Mouse (Mus musculus) limb, embryonic 13.5 days (tissue): ENCODE measurements around the gene Trpc4. TPM values are rescaled to one million over a fixed set of nuclear protein-coding genes. Genes with fewer than 3 reads are reported as not detected.

Experiments
- ATAC-seq: fragments of 200-750 bp; cut with Nextera tagmentation; 2 replicates; pipeline ENCODE4 v1.8.0; 2017; ENCODE audit warnings: low read depth, moderate number of reproducible peaks, moderate TSS enrichment; ENCODE audit not compliant: low FRiP score
- H3K27ac ChIP-seq: fragments of 300-500 bp; sonication (generic); 2 replicates; pipeline ENCODE4 v1.5.1; 2015; ENCODE audit warnings: inconsistent platforms, mild to moderate bottlenecking, moderate library complexity
- H3K27me3 ChIP-seq: fragments of 300-500 bp; sonication (generic); 2 replicates; pipeline ENCODE4 v1.6.1; 2015; ENCODE audit warnings: mild to moderate bottlenecking, inconsistent platforms
- H3K36me3 ChIP-seq: fragments of 300-500 bp; sonication (generic); 2 replicates; pipeline ENCODE4 v1.6.1; 2015; ENCODE audit warnings: inconsistent platforms, mild to moderate bottlenecking, moderate library complexity
- H3K4me1 ChIP-seq: fragments of 300-500 bp; sonication (generic); 2 replicates; pipeline ENCODE4 v1.6.1; 2015; ENCODE audit warnings: inconsistent platforms
- H3K4me2 ChIP-seq: fragments of 300-500 bp; sonication (generic); replicated peaks from 2 replicates; pipeline ENCODE4 v1.6.1; 2015; ENCODE audit warnings: inconsistent platforms, mild to moderate bottlenecking, moderate library complexity
- H3K4me3 ChIP-seq: fragments of 300-500 bp; sonication (generic); 2 replicates; pipeline ENCODE4 v1.5.1; 2015; ENCODE audit warnings: moderate library complexity, mild to moderate bottlenecking, inconsistent platforms
- H3K9ac ChIP-seq: fragments of 300-500 bp; sonication (generic); 2 replicates; pipeline ENCODE4 v1.6.1; 2015; ENCODE audit warnings: mild to moderate bottlenecking, inconsistent platforms
- H3K9me3 ChIP-seq: fragments of 300-500 bp; sonication (generic); 2 replicates; pipeline ENCODE4 v1.6.1; 2016; ENCODE audit warnings: inconsistent platforms
- WGBS: fragments of 180-500 bp; shearing (Covaris S2); methylation state at CpG from one replicate; pipeline ENCODE4 v1.1.7; 2015; 5-methylcytosine and 5-hydroxymethylcytosine counted together
- polyA plus RNA-seq: library from polyadenylated mRNA; unstranded; fragments of >200 nt; fragmentation: Nextera tagmentation; extraction: Ambion mirVana; gene quantifications from 2 replicates; pipeline ENCODE4 v1.2.1, GENCODE M21; 2015

Trpc4 gene
- polyA plus RNA-seq, 1 experiment from 2014 or later = 2.2 TPM

DNA sequence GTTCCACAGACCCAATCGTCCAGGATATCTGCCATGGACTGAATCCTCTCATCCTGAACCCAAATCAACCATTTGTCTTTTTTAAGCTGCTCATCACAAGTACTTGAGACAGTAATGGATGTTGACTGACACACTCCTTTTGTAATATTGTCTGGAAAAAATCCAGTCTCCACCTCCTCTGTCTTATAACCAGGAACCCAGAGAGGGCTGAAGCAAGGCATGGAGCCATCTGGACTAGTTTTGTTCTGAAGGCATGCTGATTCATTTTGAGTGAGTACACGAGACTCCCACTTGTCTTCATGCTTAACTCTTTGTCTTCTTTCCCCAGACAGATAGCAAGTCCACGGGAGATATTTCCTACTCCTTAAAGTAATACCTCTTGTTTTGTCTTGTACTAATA is 54.3 kb downstream of the Trpc4 start:
- Histone ChIP-seq H3K4me3 (no peak overlapping the region), H3K27ac (no peak overlapping the region), H3K9me3 (no peaks in the 10 kb centered on the region), H3K36me3 (no peaks in the 10 kb centered on the region), H3K9ac (no peak overlapping the region), H3K4me1 (no peaks in the 10 kb centered on the region), H3K4me2 (no peak overlapping the region), H3K27me3 (no peaks in the 10 kb centered on the region)
- ATAC-seq = no peak
- 70% methylated on average over 3 of the region's 3 CpGs for WGBS

GRCm38 (mm10) chr3:54211441-54211840 is 55.6 kb downstream of the Trpc4 start:
- Histone ChIP-seq H3K27me3 (no peaks in the 10 kb centered on the region), H3K9ac (no peak overlapping the region), H3K4me1 (no peaks in the 10 kb centered on the region), H3K4me3 (no peak overlapping the region), H3K9me3 (no peaks in the 10 kb centered on the region), H3K4me2 (no peak overlapping the region), H3K36me3 (no peaks in the 10 kb centered on the region), H3K27ac (no peak overlapping the region)
- 88% methylated on average over 1 of the region's 1 CpGs for WGBS
- no peak for ATAC-seq

- no peak for ATAC-seq
Measured at GRCm38 (mm10) chr3:54222549-54222948, 66.7 kb downstream of the Trpc4 start.

DNA sequence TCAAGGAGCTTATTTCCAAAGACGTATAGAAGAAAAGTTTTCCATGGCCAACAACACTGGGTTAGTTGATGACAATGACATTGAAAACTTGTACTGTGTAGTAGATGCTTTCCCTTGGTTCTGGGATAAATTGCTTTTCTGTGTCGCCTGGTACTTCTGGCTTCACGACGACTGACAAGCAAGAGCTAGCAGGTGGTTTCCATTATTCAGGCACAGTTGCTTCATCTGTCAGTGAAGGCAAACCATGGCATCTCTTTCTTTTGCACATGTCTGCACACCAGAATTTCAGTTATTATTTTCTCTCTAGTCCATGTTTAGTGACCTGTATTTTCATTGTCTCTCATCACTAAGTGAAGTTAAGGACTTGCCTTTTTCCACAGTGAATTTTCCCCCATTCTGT is 72.6 kb downstream of the Trpc4 start:
- Histone ChIP-seq H3K27me3 (no peaks in the 10 kb centered on the region), H3K9me3 (no peaks in the 10 kb centered on the region), H3K9ac (no peak overlapping the region), H3K27ac (no peak overlapping the region), H3K4me3 (no peak overlapping the region), H3K4me2 (no peak overlapping the region), H3K36me3 (no peaks in the 10 kb centered on the region), H3K4me1 (peaks cover 4% of the 10 kb centered on the region)
- no peak for ATAC-seq
- WGBS = 19% methylated on average over 4 of the region's 4 CpGs

More at GRCm38 (mm10) chr3:54222549-54222948, 66.7 kb downstream of the Trpc4 start:
- Histone ChIP-seq H3K9ac (no peak overlapping the region), H3K27ac (no peak overlapping the region), H3K36me3 (no peaks in the 10 kb centered on the region), H3K4me3 (no peak overlapping the region), H3K4me1 (no peaks in the 10 kb centered on the region; the same call in 1 of the 2 replicates), H3K9me3 (no peaks in the 10 kb centered on the region), H3K4me2 (no peak overlapping the region), H3K27me3 (no peaks in the 10 kb centered on the region)
- 72% methylated on average over 8 of the region's 8 CpGs for WGBS

DNA sequence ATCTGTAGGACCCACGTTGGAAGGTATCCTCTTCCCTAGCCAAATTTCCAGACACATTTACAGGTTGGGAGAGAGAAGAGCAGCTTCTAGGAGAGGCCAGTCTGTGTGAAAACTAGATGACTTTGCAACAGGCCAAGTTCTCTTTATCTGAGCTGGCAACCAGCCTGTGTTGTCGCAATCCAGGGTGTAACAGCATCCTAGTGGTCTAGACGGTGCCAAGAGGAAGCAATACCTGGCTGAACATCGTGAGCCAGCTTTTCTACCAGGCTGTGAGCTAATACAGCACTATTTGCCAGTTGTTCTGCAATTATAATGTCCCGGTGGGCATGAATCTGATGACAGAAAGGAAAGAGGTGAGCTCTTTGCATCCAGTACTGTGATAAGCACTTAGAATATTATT is 83.1 kb downstream of the Trpc4 start:
- Histone ChIP-seq H3K4me3 (no peak overlapping the region), H3K9me3 (peaks cover 5% of the 10 kb centered on the region; the same call in 1 of the 2 replicates), H3K27ac (no peak overlapping the region), H3K4me1 (no peaks in the 10 kb centered on the region), H3K27me3 (no peaks in the 10 kb centered on the region), H3K4me2 (no peak overlapping the region), H3K36me3 (no peaks in the 10 kb centered on the region), H3K9ac (no peak overlapping the region)
- 71% methylated on average over 5 of the region's 5 CpGs for WGBS
- ATAC-seq = no peak

- no peak overlapping the region for H3K27ac ChIP-seq
- no peaks in the 10 kb centered on the region for H3K4me1 ChIP-seq
- no peaks in the 10 kb centered on the region for H3K27me3 ChIP-seq
- H3K36me3 ChIP-seq = no peaks in the 10 kb centered on the region
- no peak overlapping the region for H3K4me3 ChIP-seq
- H3K9ac ChIP-seq = no peak overlapping the region
- peaks cover 5% of the 10 kb centered on the region; the same call in 1 of the 2 replicates for H3K9me3 ChIP-seq
- no peak for ATAC-seq
- 84% methylated on average over 7 of the region's 7 CpGs for WGBS
- no peak overlapping the region for H3K4me2 ChIP-seq
Measured at GRCm38 (mm10) chr3:54239426-54239825, 83.6 kb downstream of the Trpc4 start.

- Histone ChIP-seq H3K4me3 (no peak overlapping the region), H3K36me3 (no peaks in the 10 kb centered on the region), H3K9ac (no peak overlapping the region), H3K27ac (no peak overlapping the region), H3K9me3 (peaks cover 5% of the 10 kb centered on the region; the same call in 1 of the 2 replicates), H3K4me1 (no peaks in the 10 kb centered on the region), H3K27me3 (no peaks in the 10 kb centered on the region), H3K4me2 (no peak overlapping the region)
- ATAC-seq = no peak
- 70% methylated on average over 1 of the region's 1 CpGs for WGBS
Measured at GRCm38 (mm10) chr3:54243136-54243535, 87.3 kb downstream of the Trpc4 start.

DNA sequence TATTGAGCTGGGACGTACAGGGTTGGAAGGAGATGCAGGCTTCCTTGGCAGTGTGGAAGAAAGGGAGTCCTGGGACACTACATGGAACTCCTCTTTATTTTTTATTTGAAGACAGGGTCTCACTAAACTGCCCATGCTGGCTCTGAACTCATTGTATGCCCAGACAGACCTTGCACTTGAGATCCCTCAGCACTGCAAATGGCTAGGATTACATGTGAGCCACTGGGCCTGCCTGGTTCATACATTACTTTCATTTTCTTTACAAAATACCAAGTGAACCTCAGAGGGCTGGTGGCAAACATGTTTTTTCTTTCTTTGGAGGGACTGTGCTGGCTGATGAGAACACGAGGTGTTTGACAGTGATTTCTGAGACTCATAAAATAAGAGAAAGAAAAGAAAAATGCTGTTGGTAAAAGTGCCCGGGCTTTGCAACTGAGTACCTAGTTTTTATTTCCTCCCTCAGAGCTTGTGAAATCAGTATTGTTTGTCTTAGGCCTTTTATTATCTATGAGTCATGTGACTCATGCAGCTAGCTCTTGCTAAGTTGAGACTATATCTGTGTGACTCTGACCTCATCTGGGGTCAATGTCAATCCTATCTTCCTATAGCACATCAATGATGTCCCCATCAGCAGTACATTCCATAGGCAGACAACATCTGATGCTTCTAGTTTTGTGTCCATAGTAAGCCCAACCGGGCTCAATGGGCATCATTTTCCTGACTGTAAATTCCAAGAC is 89.1 kb downstream of the Trpc4 start:
- no peak for ATAC-seq
- WGBS = 68% methylated on average over 4 of the region's 4 CpGs
- H3K9ac ChIP-seq = no peak overlapping the region

DNA sequence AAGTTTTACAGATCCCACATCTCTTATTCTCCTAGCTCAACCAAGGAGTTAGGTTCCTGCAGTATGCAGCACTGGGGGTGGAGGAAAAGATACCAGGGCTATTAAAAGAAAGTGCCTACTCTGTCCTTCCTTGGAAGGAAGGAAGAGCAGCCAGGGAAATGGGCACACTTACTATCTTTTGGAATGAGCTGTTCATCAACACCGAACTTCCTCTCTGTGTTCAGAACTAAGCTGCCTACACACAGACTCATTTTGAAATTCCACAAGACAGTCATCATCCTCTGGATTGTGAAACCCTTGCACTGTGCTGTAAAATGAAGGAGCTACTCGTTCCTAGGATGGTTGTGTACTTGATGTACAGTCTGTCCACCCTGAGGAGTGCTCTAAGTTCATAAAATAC is 90.6 kb downstream of the Trpc4 start:
- no peaks in the 10 kb centered on the region for H3K36me3 ChIP-seq
- no peak overlapping the region for H3K4me3 ChIP-seq
- 72% methylated on average over 2 of the region's 2 CpGs for WGBS
- no peak for ATAC-seq
- H3K9ac ChIP-seq = no peak overlapping the region
- no peaks in the 10 kb centered on the region for H3K4me1 ChIP-seq
- peaks cover 5% of the 10 kb centered on the region; the same call in 1 of the 2 replicates for H3K9me3 ChIP-seq
- H3K4me2 ChIP-seq = no peak overlapping the region
- H3K27ac ChIP-seq = no peak overlapping the region
- no peaks in the 10 kb centered on the region for H3K27me3 ChIP-seq

More for the DNA sequence above, 89.1 kb downstream of the Trpc4 start:
- Histone ChIP-seq H3K27ac (no peak overlapping the region), H3K27me3 (no peaks in the 10 kb centered on the region), H3K4me2 (no peak overlapping the region), H3K4me3 (no peak overlapping the region), H3K9me3 (peaks cover 5% of the 10 kb centered on the region; the same call in 1 of the 2 replicates), H3K4me1 (no peaks in the 10 kb centered on the region), H3K36me3 (no peaks in the 10 kb centered on the region)

GRCm38 (mm10) chr3:54249311-54249710 is 93.5 kb downstream of the Trpc4 start:
- WGBS = 92% methylated on average over 6 of the region's 6 CpGs
- Histone ChIP-seq H3K9ac (no peak overlapping the region), H3K27me3 (no peaks in the 10 kb centered on the region), H3K4me3 (no peak overlapping the region), H3K4me1 (no peaks in the 10 kb centered on the region), H3K36me3 (no peaks in the 10 kb centered on the region), H3K4me2 (no peak overlapping the region), H3K27ac (no peak overlapping the region), H3K9me3 (no peaks in the 10 kb centered on the region)
- no peak for ATAC-seq

DNA sequence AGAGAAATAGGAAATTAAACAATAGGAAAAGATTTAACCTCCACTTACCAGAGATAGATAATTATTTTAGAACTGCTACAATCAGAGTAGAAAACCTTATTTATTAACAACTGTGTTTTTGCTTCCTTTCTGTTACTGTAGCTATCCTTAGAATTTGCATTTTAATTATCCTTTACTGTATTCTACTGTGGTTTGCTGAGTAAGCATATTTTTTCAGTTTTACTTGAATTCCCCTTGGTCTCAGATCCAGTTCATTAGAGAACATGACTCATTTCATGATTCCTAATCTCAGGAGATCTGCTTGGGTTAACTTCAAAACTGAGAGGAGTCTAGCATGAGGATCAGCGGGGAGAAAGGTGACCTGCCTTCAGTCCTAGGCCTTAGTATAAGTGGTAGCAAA is 111.1 kb downstream of the Trpc4 start:
- Histone ChIP-seq H3K4me3 (no peak overlapping the region), H3K9ac (no peak overlapping the region), H3K4me2 (no peak overlapping the region), H3K36me3 (no peaks in the 10 kb centered on the region), H3K27ac (no peak overlapping the region), H3K9me3 (no peaks in the 10 kb centered on the region), H3K4me1 (no peaks in the 10 kb centered on the region), H3K27me3 (no peaks in the 10 kb centered on the region)
- WGBS = 93% methylated on average over 1 of the region's 1 CpGs
- ATAC-seq = no peak

GRCm38 (mm10) chr3:54269180-54269579 is 113.3 kb downstream of the Trpc4 start:
- WGBS = 80% methylated on average over 6 of the region's 6 CpGs
- no peaks in the 10 kb centered on the region for H3K4me1 ChIP-seq
- H3K9me3 ChIP-seq = no peaks in the 10 kb centered on the region
- H3K27ac ChIP-seq = no peak overlapping the region
- no peak overlapping the region for H3K9ac ChIP-seq
- H3K4me3 ChIP-seq = no peak overlapping the region
- H3K27me3 ChIP-seq = no peaks in the 10 kb centered on the region
- H3K4me2 ChIP-seq = no peak overlapping the region
- no peaks in the 10 kb centered on the region for H3K36me3 ChIP-seq
- ATAC-seq = no peak

DNA sequence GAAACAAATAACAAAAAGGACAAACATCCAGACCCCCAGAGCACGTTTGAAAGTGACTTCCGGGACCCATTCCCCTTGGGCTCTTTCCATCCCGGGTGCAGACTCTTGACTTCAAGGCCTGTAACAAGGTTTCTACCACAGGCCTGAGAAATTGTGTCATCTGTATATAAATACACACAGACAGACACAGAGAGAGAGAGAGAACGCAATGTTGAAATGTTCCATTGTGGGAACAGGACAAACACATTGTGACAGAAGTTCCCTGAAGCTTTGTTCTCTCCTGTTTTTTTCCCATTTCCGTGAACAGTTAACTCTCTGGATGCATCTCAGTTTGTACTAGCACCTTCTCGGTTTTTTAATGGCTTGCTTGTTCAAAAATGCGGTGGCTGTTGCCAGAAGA is 118.8 kb downstream of the Trpc4 start:
- Histone ChIP-seq H3K27me3 (no peaks in the 10 kb centered on the region), H3K4me2 (no peak overlapping the region), H3K4me1 (no peaks in the 10 kb centered on the region), H3K36me3 (no peaks in the 10 kb centered on the region), H3K9me3 (no peaks in the 10 kb centered on the region), H3K27ac (no peak overlapping the region), H3K9ac (no peak overlapping the region), H3K4me3 (no peak overlapping the region)
- WGBS = 70% methylated on average over 7 of the region's 7 CpGs
- ATAC-seq = no peak
